Mouse (Mus musculus) testis, postnatal 14 days (tissue): ENCODE measurements around the gene Nr1i3.

Experiments
- DNase-seq: peaks from one replicate; pipeline ENCODE4 v3.0.0; 2021; ENCODE audit warnings: low spot score

Gene Nr1i3

DNA sequence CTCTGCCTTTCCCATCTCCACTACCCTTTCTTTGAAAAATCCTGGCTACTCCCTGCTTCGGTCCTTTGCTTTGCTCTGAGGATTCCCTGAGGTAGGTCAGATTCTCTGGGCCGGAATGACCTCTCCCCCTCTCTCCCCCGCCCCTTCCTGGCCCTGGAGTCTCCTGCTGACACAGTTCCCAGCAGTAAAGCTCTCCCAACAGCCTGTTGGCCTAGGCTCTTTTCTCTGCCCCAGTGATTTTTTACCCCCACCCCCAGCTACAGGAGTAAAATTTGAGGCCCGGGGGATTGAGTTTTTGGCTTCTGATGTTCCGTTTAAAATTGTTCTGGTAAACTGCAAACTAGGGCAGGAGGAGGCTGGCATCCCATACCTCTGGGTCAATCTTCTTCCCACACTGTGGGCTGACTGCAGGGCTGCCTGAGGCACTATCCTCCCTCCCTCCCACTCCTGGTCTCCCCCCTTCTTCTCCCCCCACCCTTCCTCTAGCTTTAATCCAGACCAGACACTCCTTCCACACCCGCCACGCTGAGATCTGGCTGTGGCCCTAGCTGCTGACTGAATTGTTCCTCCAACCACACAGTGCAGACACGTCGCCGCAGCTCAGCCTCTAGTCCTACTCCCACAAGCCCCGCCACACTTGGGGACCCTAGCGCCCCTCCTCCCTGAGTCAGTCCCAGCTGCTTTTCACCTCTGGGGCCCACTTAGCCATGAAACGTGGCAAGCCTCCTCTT lies 38.0 kb downstream of the Nr1i3 start:
- no peak for DNase-seq

DNA sequence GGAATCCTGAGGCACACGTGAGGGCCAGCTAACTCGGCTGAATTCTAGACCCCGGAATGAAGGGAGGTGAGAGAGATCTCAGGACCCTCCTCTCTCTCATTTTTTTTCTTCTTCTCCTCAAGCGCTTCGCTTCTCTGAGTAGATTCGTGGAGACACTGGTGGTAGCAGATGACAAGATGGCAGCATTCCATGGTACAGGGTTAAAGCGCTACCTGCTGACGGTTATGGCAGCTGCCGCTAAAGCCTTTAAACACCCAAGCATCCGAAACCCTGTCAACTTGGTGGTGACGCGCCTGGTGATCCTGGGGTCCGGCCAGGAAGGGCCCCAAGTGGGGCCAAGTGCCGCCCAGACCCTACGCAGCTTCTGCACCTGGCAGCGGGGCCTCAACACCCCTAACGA lies 38.6 kb downstream of the Nr1i3 start:
- DNase-seq: no peak

DNA sequence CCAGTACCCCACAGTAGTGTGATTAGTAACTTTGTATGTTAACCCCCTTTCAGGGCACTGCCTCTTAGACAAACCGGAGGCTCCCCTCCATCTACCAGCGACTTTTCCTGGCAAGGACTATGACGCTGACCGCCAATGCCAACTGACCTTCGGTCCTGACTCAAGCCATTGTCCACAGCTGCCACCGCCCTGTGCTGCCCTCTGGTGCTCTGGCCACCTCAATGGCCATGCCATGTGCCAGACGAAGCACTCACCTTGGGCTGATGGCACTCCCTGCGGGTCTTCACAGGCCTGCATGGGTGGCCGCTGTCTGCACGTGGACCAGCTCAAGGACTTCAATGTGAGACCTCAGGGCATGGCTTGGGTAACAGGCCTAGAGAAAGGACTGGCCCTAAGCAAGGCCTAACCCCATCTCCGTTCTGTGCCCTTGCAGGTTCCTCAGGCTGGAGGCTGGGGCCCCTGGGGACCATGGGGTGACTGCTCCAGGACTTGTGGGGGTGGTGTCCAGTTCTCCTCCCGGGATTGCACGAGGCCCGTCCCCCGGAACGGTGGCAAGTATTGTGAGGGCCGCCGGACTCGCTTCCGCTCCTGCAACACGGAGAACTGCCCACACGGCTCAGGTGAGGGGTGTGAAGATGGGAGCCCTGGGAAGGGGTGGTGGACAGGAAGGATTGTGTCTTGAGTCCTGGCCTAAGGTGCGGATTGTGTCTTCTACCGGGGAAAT lies 42.5 kb downstream of the Nr1i3 start:
- no peak for DNase-seq

DNA sequence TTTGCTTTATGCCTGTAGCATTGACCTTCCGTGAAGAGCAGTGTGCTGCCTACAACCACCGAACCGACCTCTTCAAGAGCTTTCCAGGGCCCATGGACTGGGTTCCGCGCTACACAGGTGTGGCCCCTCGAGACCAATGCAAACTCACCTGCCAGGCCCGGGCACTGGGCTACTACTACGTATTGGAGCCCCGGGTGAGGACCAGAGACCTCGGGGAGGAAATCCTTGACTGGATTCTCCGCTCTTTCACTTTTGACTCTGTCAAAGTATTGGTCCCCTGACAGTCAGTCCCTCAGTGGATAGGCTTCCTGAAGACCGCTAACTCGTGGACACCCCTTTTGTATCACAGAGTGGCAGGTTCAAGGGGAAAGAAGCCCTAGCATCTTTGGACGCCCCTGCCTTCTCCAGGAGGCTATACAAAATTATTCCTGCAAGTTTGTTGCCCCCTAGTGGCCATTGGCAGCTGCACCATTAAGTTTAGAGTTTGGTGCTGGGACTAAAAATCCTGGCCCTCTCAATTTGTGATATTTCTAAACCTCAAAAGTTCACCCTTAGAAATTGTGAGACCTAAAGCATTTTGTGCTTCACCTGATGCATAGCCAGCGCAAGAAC lies 43.3 kb downstream of the Nr1i3 start:
- DNase-seq: no peak

DNA sequence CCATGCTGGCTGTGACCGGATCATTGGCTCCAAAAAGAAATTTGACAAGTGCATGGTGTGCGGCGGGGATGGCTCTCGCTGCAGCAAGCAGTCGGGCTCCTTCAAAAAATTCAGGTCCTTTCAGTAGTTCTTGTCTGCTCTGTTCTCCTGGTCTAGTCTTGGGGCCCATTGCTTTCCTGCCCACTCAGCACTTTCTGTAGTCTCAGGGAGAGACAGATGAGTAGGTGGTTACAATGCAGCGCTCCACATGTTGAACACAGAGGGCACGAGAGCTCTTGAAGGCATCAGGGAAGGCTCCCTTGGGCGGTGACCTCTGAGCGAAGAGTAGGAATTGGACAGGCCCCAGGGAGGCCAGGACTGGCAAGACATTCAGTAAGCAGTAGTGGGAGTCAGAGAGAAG lies 44.0 kb downstream of the Nr1i3 start:
- no peak for DNase-seq

DNA sequence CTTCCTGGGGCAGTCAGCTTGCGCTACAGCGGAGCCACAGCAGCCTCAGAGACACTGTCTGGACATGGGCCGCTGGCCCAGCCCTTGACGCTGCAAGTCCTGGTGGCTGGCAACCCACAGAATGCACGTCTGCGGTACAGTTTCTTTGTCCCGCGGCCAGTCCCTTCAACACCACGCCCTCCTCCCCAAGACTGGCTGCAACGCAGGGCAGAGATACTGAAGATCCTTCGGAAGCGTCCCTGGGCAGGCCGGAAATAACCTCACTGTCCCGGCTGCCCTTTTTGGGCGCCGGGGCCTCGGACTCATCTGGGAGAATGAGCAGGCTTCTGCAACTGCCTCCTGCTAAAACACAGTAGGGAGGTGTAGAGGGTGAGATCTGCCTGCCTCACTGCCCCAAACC lies 45.2 kb downstream of the Nr1i3 start:
- no peak for DNase-seq

DNA sequence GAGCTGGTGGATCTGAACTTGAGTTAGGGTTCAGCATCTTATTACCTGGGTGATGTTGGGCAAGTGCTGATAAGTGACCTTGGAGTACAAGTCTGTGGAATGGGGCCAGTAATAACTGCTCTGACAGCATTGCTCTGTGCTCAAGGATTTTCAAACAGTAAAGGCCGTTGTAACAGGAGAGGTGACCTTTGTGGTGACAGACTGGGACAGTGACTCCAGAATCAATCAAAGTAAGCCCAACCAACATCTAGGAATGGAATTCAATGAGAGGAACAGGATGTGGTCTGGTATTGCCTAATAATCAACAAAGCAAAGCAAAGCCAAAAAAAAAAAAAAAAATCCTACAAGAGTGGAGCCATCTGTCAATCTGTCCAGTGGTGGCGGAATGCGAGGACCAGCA lies 46.5 kb downstream of the Nr1i3 start:
- DNase-seq: no peak

DNA sequence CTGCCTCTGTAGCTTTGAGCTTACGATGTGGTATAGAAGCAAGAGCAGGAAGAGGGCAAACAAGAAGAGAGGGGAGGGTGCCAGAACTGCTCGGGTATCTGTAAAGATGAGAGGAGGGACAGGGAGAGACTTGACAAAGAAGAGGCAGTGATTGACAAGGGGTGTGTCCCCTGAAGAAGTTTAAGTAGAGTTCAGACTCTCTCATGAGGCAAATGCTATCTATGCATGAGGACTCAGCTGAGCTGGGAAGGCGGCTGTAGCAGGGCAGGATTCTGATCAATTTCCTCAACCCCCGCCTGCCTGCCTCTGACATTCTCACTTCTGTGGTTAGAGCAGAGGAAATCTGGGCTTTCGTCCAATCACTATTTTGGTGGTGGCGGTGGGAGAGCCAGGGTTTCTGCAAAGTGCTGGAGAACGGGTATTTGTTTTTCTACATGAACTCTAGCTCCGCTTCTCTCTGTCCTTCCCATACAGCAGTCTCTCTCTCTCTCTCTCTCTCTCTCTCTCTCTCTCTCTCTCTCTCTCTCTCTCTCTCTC lies 48.9 kb downstream of the Nr1i3 start:
- DNase-seq: peak; percentile 61

DNA sequence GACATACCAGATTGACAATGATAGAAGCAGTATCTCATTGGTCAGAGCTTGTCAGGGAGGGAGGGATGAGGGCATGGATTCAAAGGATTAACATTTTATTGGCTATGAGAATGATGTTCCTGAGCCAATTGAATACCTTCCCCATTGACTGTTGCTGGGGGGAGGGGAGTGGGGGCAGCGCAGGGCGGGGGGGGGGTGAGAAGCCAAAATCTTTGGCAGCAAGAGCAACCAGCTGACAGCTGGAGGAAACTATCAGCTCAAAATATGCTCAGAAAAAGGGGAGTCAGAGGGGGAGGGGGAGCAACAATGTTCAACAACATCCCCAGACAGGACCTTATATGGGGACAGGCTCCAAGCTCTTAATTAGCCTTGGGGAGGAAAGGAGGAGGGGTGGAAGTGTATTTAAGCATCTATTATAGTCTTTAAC lies 49.4 kb downstream of the Nr1i3 start:
- DNase-seq: no peak

DNA sequence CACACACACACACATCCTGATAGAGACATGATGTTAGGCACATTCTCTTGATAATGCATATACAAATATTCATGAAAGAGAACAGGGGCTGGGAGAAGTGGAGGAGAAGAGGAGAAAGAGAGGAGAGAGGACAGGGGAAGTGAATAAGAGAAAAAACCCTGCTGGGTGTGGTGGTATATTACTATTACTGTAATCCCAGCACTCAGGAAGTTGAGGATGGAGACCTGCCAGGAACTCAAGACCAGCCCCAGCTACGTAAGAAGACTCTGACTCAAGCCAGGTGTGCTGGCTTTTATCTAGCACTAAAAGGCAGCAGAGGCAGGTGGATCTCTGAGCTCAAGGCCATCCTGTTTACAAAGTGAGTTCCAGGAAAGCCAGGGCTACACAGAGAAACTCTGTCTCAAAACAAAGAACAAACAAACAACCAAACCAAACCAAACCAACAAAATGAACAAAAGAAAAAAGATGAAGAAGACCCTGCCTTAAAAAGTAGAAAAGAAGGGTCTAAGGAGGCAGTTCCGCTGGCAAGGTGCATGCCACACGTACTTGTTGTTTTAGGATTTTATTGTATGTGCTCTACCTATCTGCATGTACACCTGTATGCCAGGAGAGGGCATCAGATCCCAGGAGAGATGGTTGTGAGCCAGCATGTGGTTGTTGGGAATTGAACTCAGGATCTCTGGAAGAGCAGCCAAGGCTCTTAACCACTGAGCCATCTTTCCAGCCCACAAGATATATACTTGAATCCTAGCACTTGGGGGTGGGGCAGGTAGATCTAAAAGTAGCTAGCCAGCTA lies 50.1 kb downstream of the Nr1i3 start:
- DNase-seq: no peak

DNA sequence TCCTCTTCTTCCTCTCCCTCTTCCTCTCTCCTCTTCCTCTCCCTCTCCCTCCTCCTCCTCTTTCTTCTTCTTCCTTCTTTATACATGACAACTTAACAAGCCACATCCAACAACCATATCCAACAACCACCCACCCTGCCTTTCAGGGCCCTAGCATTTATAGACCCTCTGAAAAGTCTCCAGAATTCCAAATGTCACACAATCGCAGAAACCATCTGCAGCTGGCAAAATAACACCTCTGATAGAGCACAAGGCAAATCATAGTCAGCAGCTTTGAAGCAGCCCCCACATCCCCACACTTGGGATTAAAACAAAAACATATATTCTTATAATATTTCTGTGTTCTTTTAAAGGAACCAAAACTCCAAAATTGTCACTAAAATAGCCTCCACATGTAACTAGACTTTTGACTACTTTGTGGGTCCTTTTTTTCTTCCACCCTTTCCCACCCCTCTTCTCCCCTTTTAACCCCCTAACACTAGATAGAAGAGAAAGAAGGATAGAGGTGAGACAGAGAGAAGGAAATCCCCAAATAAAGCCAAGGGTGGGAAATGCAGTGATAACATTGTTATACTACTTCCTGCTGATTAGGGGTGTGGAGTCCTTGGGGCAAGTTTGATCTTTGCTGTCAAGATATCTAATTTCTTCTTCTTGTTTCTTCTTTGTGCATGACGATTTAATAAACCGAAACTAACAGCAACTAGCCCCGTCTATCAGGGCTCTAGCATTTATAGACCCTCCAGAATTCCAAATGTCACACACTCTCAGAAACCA lies 52.4 kb downstream of the Nr1i3 start:
- DNase-seq: no peak

DNA sequence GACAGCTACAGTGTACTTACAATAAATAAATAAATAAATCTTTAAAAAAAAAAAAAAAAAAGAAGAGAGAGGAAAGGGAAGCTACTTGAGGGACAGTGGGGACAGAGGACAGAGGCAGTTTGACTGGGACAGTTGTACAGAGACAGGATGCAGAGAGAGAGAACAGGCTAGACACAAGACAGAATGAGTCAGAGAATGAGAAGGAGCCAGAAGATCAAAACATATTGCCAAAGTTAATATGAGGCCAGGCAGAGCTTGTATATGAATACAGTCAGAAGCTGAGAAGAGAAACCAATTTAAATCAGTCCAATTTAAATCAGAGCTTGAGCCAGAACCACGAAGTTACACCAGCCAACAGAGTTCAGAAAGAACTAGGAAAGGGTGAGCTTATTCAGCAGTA lies 54.6 kb downstream of the Nr1i3 start:
- DNase-seq: no peak

DNA sequence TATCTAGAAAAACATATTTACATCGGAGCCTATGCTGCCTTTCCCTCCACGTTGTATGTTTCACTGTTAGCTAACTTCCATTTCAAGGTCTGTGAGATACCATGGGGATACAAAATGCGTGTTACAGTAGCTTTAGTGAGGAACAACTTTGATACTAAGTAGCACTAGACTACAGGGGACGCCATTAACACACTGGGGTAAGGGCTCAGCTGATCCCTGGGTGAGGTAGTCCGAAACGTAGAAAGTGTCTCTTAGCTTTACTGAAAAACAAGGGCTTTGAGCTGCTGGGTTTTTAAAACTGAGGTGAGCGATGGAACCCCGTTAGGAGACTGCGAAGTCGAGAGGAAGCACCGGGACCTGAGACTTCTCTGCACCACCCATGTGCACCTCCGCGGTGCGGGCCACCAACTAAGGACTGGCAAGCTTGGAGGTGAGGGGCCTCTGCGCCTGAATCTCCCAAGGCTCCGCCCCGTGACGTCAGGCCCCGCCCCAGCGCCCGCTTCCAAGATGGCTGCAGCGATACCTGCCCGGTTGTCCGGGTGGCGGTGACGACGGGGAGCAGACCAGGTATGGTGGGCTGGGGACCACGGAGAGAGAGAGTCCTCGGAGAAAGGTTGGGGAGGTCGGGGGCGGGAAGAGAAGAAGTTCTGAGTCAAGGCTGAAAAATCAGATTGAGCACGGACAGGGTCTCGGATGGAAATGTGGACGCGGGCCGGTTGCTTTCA lies 56.2 kb downstream of the Nr1i3 start, which contains the start of gene B4galt3:
TSS of gene B4galt3 (plus strand) at position 481 of the 725 bp plus-strand sequence.
- peak; percentile 92 for DNase-seq
